Mouse (Mus musculus): ENCODE measurements around the gene Pa2g4. TPM values are rescaled to one million over a fixed set of nuclear protein-coding genes. Genes with fewer than 3 reads are reported as not detected.
A peak's percentile ranks its signal among the peaks of the same experiment; 100 is the strongest.

Pa2g4 gene
- polyA plus RNA-seq, 1 experiment from 2014 or later, result 262 TPM

DNA sequence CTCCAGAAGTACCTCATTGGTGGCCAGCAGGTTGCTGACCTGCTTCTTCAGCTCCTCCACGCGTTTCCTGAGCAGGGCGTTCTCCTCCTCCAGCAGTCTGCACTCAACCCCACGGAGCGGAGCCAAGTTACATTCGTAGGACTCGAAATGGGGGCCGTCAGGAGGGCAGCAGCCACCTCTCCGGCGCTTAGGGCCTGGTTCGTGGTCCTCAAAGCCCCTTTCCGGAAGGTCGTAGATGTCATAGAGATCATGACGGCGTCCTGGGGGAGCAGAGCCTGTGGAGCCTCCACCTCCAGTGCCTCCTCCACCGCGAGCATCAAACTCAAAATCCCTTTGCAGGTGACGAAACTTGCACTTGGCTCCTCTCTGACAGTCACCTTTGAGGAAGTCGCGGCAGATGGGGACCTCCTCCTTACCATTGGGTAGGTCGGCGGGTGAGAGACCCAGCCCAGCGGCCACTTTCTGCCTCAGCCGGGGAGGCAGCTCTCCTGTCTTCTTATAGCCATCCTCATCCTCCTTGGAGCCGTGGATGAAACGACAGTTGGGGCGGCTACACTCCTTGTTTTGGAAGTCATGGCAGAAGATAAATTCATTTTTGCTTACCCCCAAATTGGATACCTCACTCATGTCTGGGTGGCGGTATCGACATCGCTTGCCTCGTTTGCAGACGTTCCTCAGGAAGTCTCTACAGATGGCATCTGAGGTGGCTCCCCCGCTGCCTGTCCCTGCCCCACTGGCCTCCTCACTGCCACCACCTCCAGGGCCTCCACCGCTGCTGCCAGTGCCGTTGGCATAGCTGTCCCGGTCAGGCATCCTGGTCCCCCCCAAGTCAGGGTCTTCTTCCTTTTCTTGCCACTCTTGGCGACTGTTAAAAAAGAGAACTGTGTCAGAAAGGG lies 20.9 kb downstream of the Pa2g4 start:
- Histone ChIP-seq H3K27me3 (ENCODE audit: low read depth, poor library complexity, severe bottlenecking) (no peaks in the 10 kb centered on the region), H3K36me3 (peaks cover 52% of the 10 kb centered on the region), H3K4me1 (peaks cover 32% of the 10 kb centered on the region), H3K9me3 (replicated peaks) (no peaks in the 10 kb centered on the region), H3K4me3 (peak overlapping the region; percentile 1; the same call in 1 of the 2 replicates), H3K27ac (replicated peaks) (no peak overlapping the region)
- 96% methylated on average over 37 of the region's 37 CpGs for WGBS
- DNase-seq (ENCODE audit: low spot score), result no peak

GRCm38 (mm10) chr10:128544151-128544657 lies 21.6 kb downstream of the Pa2g4 start:
- Histone ChIP-seq H3K9me3 (replicated peaks) (no peaks in the 10 kb centered on the region), H3K27ac (replicated peaks) (no peak overlapping the region), H3K27me3 (ENCODE audit: low read depth, poor library complexity, severe bottlenecking) (no peaks in the 10 kb centered on the region), H3K4me1 (peaks cover 28% of the 10 kb centered on the region), H3K4me3 (peak overlapping the region; percentile 1; the same call in 1 of the 2 replicates), H3K36me3 (peaks cover 52% of the 10 kb centered on the region)
- 96% methylated on average over 15 of the region's 15 CpGs for WGBS
- no peak for DNase-seq (ENCODE audit: low spot score)

GRCm38 (mm10) chr10:128543100-128543499 lies 22.7 kb downstream of the Pa2g4 start:
- Histone ChIP-seq H3K27me3 (ENCODE audit: low read depth, poor library complexity, severe bottlenecking) (no peaks in the 10 kb centered on the region), H3K9me3 (replicated peaks) (no peaks in the 10 kb centered on the region), H3K36me3 (peaks cover 52% of the 10 kb centered on the region), H3K4me3 (no peak overlapping the region), H3K4me1 (peaks cover 28% of the 10 kb centered on the region), H3K27ac (replicated peaks) (no peak overlapping the region)
- WGBS, result 85% methylated on average over 2 of the region's 2 CpGs
- no peak for DNase-seq (ENCODE audit: low spot score)

GRCm38 (mm10) chr10:128538340-128538870 lies 27.4 kb downstream of the Pa2g4 start:
- H3K4me1 ChIP-seq, result peaks cover 9% of the 10 kb centered on the region
- H3K9me3 ChIP-seq (replicated peaks), result no peaks in the 10 kb centered on the region
- H3K4me3 ChIP-seq, result no peak overlapping the region
- WGBS, result 86% methylated on average over 1 of the region's 1 CpGs
- no peaks in the 10 kb centered on the region for H3K27me3 ChIP-seq (ENCODE audit: low read depth, poor library complexity, severe bottlenecking)
- no peak overlapping the region for H3K27ac ChIP-seq (replicated peaks)
- peaks cover 25% of the 10 kb centered on the region for H3K36me3 ChIP-seq
- no peak for DNase-seq (ENCODE audit: low spot score)

DNA sequence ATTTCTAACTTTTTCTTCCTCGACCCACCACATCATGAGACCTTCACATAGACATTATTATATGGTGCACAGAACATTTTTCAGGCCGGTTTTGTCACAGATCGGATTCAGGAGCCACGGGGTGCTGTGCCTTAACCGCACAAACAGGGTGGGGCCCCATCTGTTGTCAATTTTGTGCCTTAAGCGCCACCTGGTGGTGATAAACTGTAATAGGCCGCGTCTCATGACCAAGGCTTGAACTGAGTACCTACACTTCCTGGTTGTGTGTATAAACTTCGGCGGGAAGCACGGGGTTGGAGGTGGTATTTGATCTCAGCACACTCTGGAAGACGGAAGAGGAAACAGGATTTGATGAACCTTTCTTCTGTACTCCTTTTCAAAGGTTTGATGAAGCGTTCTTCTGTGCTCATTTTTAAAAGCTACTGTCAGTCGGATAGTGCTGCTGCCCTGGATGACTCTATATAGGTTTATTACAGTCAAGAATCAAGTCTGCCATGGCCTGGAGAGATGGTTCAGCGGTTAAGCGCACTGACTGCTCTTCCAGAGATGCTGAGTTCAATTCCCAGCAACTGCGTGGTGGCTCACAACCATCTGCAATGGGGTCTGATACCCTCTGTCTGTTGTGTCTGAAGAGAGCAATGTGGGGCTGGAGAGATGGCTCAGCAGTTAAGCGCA lies 29.4 kb downstream of the Pa2g4 start:
- Histone ChIP-seq H3K36me3 (peaks cover 5% of the 10 kb centered on the region), H3K27me3 (ENCODE audit: low read depth, poor library complexity, severe bottlenecking) (no peaks in the 10 kb centered on the region), H3K9me3 (replicated peaks) (no peaks in the 10 kb centered on the region), H3K4me1 (peaks cover 5% of the 10 kb centered on the region), H3K27ac (replicated peaks) (peak overlapping the region; percentile 3; the same call in 1 of the 2 replicates), H3K4me3 (peak overlapping the region; percentile 37)
- 17% methylated on average over 18 of the region's 18 CpGs for WGBS
- DNase-seq (ENCODE audit: low spot score), result peak; percentile 86

GRCm38 (mm10) chr10:128535624-128536265 lies 30.0 kb downstream of the Pa2g4 start:
- Histone ChIP-seq H3K9me3 (replicated peaks) (no peaks in the 10 kb centered on the region), H3K4me3 (peak overlapping the region; percentile 37), H3K36me3 (no peaks in the 10 kb centered on the region), H3K4me1 (peaks cover 5% of the 10 kb centered on the region), H3K27ac (replicated peaks) (peak overlapping the region; percentile 3; the same call in 1 of the 2 replicates), H3K27me3 (ENCODE audit: low read depth, poor library complexity, severe bottlenecking) (no peaks in the 10 kb centered on the region)
- no peak for DNase-seq (ENCODE audit: low spot score)
- WGBS, result 80% methylated on average over 4 of the region's 4 CpGs

DNA sequence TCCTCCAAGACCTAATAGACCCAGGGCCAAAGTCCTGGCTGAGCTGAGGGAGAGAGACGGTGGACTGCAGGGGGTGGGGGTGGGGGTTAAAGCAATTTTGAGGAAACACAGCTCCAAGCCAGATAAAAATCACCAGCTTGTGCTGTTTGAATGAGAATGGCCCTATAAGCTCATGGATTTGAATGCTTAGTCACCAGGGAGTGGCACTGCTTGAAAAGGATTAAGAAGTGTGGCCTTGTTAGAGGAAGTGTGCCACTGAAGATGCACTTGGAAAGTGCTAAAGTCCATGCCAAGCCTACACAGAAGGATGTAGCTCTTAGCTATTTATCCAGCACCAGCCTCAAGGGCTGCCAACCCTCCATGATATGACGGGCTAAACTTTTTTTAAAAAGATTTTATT lies 30.6 kb downstream of the Pa2g4 start:
- no peak for DNase-seq (ENCODE audit: low spot score)
- WGBS, result 86% methylated on average over 2 of the region's 2 CpGs
- no peaks in the 10 kb centered on the region for H3K9me3 ChIP-seq (replicated peaks)
- H3K27ac ChIP-seq (replicated peaks), result no peak overlapping the region
- H3K36me3 ChIP-seq, result no peaks in the 10 kb centered on the region
- H3K27me3 ChIP-seq (ENCODE audit: low read depth, poor library complexity, severe bottlenecking), result no peaks in the 10 kb centered on the region
- H3K4me3 ChIP-seq, result no peak overlapping the region
- H3K4me1 ChIP-seq, result peaks cover 5% of the 10 kb centered on the region

DNA sequence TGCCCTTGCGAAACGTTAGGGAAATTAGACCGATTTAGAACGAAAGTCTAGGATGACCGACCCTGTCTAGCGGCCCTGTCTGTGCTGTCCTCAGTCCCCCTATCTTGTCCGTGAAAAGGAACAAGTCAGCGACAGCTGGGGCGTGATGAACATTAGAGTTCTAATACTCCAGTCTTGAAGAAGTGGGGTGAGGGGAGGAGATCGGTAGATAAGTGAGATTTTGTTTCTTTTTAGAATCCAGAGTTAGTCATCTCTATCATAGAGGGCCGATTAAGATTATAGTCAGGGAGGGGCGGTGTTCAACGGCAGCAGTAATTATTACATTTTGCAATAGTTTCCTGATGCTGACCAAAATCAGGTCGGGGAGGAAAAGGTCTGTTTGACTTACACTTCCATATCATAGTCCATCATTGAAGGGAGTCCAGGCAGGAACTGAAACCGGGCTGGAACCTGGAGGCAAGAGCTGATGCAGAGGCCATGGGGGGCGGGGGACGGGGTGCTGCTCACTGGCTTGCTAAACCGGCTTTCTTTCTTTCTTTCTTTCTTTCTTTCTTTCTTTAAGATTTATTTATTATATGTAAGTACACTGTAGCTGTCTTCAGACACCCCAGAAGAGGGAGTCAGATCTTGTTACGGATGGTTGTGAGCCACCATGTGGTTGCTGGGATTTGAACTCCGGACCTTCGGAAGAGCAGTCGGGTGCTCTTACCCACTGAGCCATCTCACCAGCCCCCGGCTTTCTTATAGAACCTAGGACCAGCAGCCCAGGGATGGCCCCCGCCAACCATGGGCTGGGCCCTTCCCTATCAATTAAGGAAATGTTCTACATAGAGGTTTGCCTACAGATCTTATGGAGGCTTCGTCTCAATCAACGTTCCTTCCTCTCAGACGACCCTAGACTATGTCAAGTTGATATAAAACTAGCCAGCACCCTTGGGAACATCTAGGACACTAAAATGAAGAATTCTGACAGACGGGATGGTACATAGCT lies 39.1 kb downstream of the Pa2g4 start:
- Histone ChIP-seq H3K9me3 (replicated peaks) (no peaks in the 10 kb centered on the region), H3K4me1 (peaks cover 28% of the 10 kb centered on the region), H3K4me3 (peak overlapping the region; percentile 80), H3K36me3 (peaks cover 8% of the 10 kb centered on the region; the same call in 1 of the 2 replicates), H3K27me3 (ENCODE audit: low read depth, poor library complexity, severe bottlenecking) (peaks cover 74% of the 10 kb centered on the region), H3K27ac (replicated peaks) (peak overlapping the region; percentile 82; the same call in 1 of the 2 replicates)
- DNase-seq (ENCODE audit: low spot score), result no peak
- WGBS, result 34% methylated on average over 28 of the region's 28 CpGs

- Histone ChIP-seq H3K9me3 (replicated peaks) (no peaks in the 10 kb centered on the region), H3K4me1 (peaks cover 28% of the 10 kb centered on the region), H3K27me3 (ENCODE audit: low read depth, poor library complexity, severe bottlenecking) (peaks cover 83% of the 10 kb centered on the region), H3K36me3 (peaks cover 12% of the 10 kb centered on the region), H3K4me3 (peak within 1 kb of the TSS; percentile 80), H3K27ac (replicated peaks) (peak within 1 kb of the TSS; percentile 82)
- DNase-seq (ENCODE audit: low spot score), result peak; percentile 92
- under 1% methylated on average over 37 of the region's 37 CpGs for WGBS
Observed at GRCm38 (mm10) chr10:128525671-128526308, 40.0 kb downstream of the Pa2g4 start, which contains the start of gene Esyt1. TSS of gene Esyt1 (minus strand) at chr10:128525871.

DNA sequence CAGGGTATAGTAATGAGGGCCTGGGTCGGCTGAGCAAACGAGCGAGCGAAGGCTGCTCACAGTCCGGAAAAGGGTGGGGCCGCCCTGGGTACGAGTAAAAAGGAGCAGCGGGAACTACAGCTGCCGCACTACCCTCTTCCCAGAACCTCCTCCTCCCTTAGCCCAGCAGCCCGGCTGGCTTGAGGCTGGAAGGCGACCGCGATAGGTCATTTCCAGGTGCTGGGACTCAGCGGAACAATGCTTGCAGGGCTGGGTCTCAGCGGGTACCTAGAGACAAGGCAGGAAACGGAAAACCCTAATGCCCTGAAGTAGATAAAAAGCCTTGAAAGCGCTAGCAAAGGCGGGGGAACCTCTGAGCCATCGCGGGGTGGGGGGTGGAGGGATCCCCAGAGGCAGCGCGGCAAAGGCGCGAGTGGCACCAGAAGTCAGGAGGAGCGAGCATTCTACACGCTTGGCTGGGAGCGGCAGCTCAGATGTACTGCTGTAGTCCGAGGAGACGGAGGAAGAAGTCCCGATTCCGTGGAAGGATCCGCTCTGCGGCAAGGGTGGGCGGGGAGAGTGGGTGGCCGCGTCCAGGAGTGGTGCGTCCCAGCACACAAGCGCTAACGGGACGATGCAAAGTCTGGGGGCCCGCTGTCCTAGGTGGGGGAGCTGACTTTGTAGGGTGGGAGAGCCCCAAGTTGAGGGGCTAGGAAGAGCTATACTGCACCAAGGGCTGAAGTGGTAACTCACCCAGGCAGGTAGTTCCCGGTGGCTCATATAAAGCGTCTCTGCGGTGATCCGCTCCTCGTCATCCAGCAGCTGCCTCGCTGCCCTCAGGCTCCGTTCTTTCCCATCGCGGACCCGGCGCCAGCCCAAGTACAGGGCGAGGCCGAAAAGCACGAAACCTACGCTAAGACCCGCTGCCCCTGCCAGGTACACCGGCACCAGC lies 40.8 kb downstream of the Pa2g4 start:
- Histone ChIP-seq H3K27me3 (ENCODE audit: low read depth, poor library complexity, severe bottlenecking) (peaks cover 89% of the 10 kb centered on the region), H3K4me3 (peak overlapping the region; percentile 80), H3K9me3 (replicated peaks) (no peaks in the 10 kb centered on the region), H3K36me3 (peaks cover 16% of the 10 kb centered on the region), H3K4me1 (peaks cover 28% of the 10 kb centered on the region), H3K27ac (replicated peaks) (peak overlapping the region; percentile 82)
- under 1% methylated on average over 58 of the region's 58 CpGs for WGBS
- peak; percentile 74 for DNase-seq (ENCODE audit: low spot score)
